Mouse (Mus musculus): ENCODE results near the gene Eppin.

GRCm38 (mm10) chr2:164564346-164564745 lies 29.0 kb downstream of the Eppin start:
- no peak for TF ChIP-seq POLR2A (IDR thresholded peaks at IDR 0.05; ENCODE audit: control insufficient read depth, extremely low read depth, insufficient read depth, low read length, poor library complexity)
- no peak for TF ChIP-seq CTCF (IDR thresholded peaks at IDR 0.05; ENCODE audit: borderline replicate concordance, control insufficient read depth, extremely low read depth, insufficient read depth, low read length, poor library complexity)

All from thymus, adult 2 months (tissue).